Mouse (Mus musculus): Measurements from ENCODE around the gene Garem2. TPM values are rescaled to one million over a fixed set of nuclear protein-coding genes. Genes with fewer than 3 reads are reported as not detected.

The Garem2 gene
- total and polyA plus RNA-seq, 3 experiments = 0.21 TPM; not detected in 2

- H3K4me2 ChIP-seq (ENCODE audit: insufficient read depth, low read depth, poor library complexity, severe bottlenecking) = no peak overlapping the region
- peaks cover 2 to 30% of the 10 kb centered on the region in 2 experiments for H3K36me3 ChIP-seq (replicated peaks in 1 of 2; ENCODE audit: control insufficient read depth in 1 of 2, insufficient read depth in 1 of 2, low read length in 1 of 2)
- peaks cover 37% of the 10 kb centered on the region for H3K79me2 ChIP-seq (replicated peaks; ENCODE audit: control insufficient read depth, extremely low read depth, insufficient read depth, poor library complexity, severe bottlenecking)
- in situ Hi-C loops (cut with MboI; ENCODE audit: low pct_ligation_motif_present, low pct_unique_long_range_greater_than_20kb, low sequenced_read_pairs) (no loop called here), dilution Hi-C loops (cut with MboI; ENCODE audit: extremely low pct_ligation_motif_present, extremely low pct_unique_long_range_greater_than_20kb, low sequenced_read_pairs) (no loop called here)
- H3K9ac ChIP-seq (ENCODE audit: insufficient read depth, low read depth) = no peak overlapping the region
- no peaks in the 10 kb centered on the region for H3K27me3 ChIP-seq (replicated peaks)
- no peak for DNase-seq (ENCODE audit: extremely low read depth)
- no peak overlapping the region for H3K4me3 ChIP-seq (replicated peaks in 1 of 3; ENCODE audit: low read depth in 2 of 3, low read length in 2 of 3, poor library complexity in 1 of 3)
- no peak for TF ChIP-seq NRF1 (IDR thresholded peaks at IDR 0.05; ENCODE audit: low read depth, low read length)
- TF ChIP-seq POLR2AphosphoS2 (IDR thresholded peaks at IDR 0.05; ENCODE audit: low read depth, low read length) = no peak
- no peak for TF ChIP-seq KAT2A (IDR thresholded peaks at IDR 0.05; ENCODE audit: insufficient replicate concordance, low read length)
- no peak for TF ChIP-seq RAD21 (IDR thresholded peaks at IDR 0.05; ENCODE audit: low read depth, low read length)
- TF ChIP-seq NELFE (IDR thresholded peaks at IDR 0.05; ENCODE audit: low read depth, low read length) = no peak
- TF ChIP-seq ZNF384 (IDR thresholded peaks at IDR 0.05; ENCODE audit: low read depth, low read length) = no peak
- no peak for TF ChIP-seq TCF12 (IDR thresholded peaks at IDR 0.05; ENCODE audit: low read depth, low read length)
- TF ChIP-seq ZC3H11A (IDR thresholded peaks at IDR 0.05; ENCODE audit: low read depth, low read length) = no peak
- TF ChIP-seq MEF2A (IDR thresholded peaks at IDR 0.05; ENCODE audit: borderline replicate concordance, low read depth, low read length) = no peak
- TF ChIP-seq MAFK (IDR thresholded peaks at IDR 0.05; ENCODE audit: insufficient replicate concordance, low read length) = no peak
- no peak for TF ChIP-seq IRF4 (IDR thresholded peaks at IDR 0.05; ENCODE audit: low read depth, low read length)
- no peak for TF ChIP-seq ZKSCAN1 (IDR thresholded peaks at IDR 0.05; ENCODE audit: borderline replicate concordance, low read depth, low read length)
- TF ChIP-seq RCOR1 (conservative IDR thresholded peaks at IDR 0.05; ENCODE audit: low read depth, low read length) = no peak
- no peak for TF ChIP-seq SMC3 (IDR thresholded peaks at IDR 0.05; ENCODE audit: low read depth, low read length)
- no peak for TF ChIP-seq MXI1 (IDR thresholded peaks at IDR 0.05; ENCODE audit: low read depth, low read length)
- H3K4me1 ChIP-seq (ENCODE audit: control insufficient read depth in 1 of 2, insufficient read depth in 2 of 2) = peaks cover 0 to 14% of the 10 kb centered on the region in 2 experiments; a peak in 2 of 4 replicates
- H3K27ac ChIP-seq (ENCODE audit: insufficient read depth, low read depth) = no peak overlapping the region
- H3K9me3 ChIP-seq (replicated peaks; ENCODE audit: low read length) = no peaks in the 10 kb centered on the region
These were observed 54.6 kb downstream of the Garem2 start for GRCm38 (mm10) chr5:30159601-30160000.

GRCm38 (mm10) chr5:30161836-30162235 lies 56.9 kb downstream of the Garem2 start:
- H3K27me3 ChIP-seq (replicated peaks) = no peaks in the 10 kb centered on the region
- H3K27ac ChIP-seq (ENCODE audit: insufficient read depth, low read depth) = no peak overlapping the region
- no peak for DNase-seq (ENCODE audit: extremely low read depth)
- no peak overlapping the region for H3K4me3 ChIP-seq (replicated peaks in 1 of 3; ENCODE audit: low read depth in 2 of 3, low read length in 2 of 3, poor library complexity in 1 of 3)
- H3K9ac ChIP-seq (ENCODE audit: insufficient read depth, low read depth) = no peak overlapping the region
- H3K9me3 ChIP-seq (replicated peaks; ENCODE audit: low read length) = no peaks in the 10 kb centered on the region
- H3K4me1 ChIP-seq (ENCODE audit: control insufficient read depth in 1 of 2, insufficient read depth in 2 of 2) = peaks cover 0 to 12% of the 10 kb centered on the region in 2 experiments; a peak in 2 of 4 replicates
- H3K79me2 ChIP-seq (replicated peaks; ENCODE audit: control insufficient read depth, extremely low read depth, insufficient read depth, poor library complexity, severe bottlenecking) = peaks cover 31% of the 10 kb centered on the region
- in situ Hi-C loops (cut with MboI; ENCODE audit: low pct_ligation_motif_present, low pct_unique_long_range_greater_than_20kb, low sequenced_read_pairs) (no loop called here), dilution Hi-C loops (cut with MboI; ENCODE audit: extremely low pct_ligation_motif_present, extremely low pct_unique_long_range_greater_than_20kb, low sequenced_read_pairs) (no loop called here)
- H3K36me3 ChIP-seq (replicated peaks in 1 of 2; ENCODE audit: control insufficient read depth in 1 of 2, insufficient read depth in 1 of 2, low read length in 1 of 2) = peaks cover 2 to 44% of the 10 kb centered on the region in 2 experiments
- TF ChIP-seq NRF1 (IDR thresholded peaks at IDR 0.05; ENCODE audit: low read depth, low read length) (no peak), CHD1 (IDR thresholded peaks at IDR 0.05; ENCODE audit: low read depth, low read length) (no peak), BHLHE40 (IDR thresholded peaks at IDR 0.05; ENCODE audit: low read depth, low read length) (no peak), RAD21 (IDR thresholded peaks at IDR 0.05; ENCODE audit: low read depth, low read length) (no peak), MAZ (IDR thresholded peaks at IDR 0.05; ENCODE audit: low read depth, low read length) (no peak), MXI1 (IDR thresholded peaks at IDR 0.05; ENCODE audit: low read depth, low read length) (no peak), MEF2A (IDR thresholded peaks at IDR 0.05; ENCODE audit: borderline replicate concordance, low read depth, low read length) (no peak), EP300 (IDR thresholded peaks at IDR 0.05; ENCODE audit: low read length) (no peak), ZKSCAN1 (IDR thresholded peaks at IDR 0.05; ENCODE audit: borderline replicate concordance, low read depth, low read length) (no peak), CTCF (conservative IDR thresholded peaks at IDR 0.05 in 1 of 2, IDR thresholded peaks at IDR 0.05 in 1 of 2; ENCODE audit: low read depth in 2 of 2, low read length in 2 of 2) (no peak), SMC3 (IDR thresholded peaks at IDR 0.05; ENCODE audit: low read depth, low read length) (no peak), TCF12 (IDR thresholded peaks at IDR 0.05; ENCODE audit: low read depth, low read length) (no peak), CHD2 (IDR thresholded peaks at IDR 0.05; ENCODE audit: low read length) (no peak), ZMIZ1 (IDR thresholded peaks at IDR 0.05; ENCODE audit: low read depth, low read length) (no peak)
- no peak overlapping the region for H3K4me2 ChIP-seq (ENCODE audit: insufficient read depth, low read depth, poor library complexity, severe bottlenecking)
